Mouse (Mus musculus) retina, postnatal 7 days (tissue): ENCODE data around the gene 1700086D15Rik.
A peak's percentile ranks its signal among the peaks of the same experiment; 100 is the strongest.

Source experiments
- DNase-seq: peaks from one replicate; pipeline ENCODE4 v3.0.0-alpha.2; 2012; ENCODE audit warnings: low read depth, low spot score

1700086D15Rik gene

DNA sequence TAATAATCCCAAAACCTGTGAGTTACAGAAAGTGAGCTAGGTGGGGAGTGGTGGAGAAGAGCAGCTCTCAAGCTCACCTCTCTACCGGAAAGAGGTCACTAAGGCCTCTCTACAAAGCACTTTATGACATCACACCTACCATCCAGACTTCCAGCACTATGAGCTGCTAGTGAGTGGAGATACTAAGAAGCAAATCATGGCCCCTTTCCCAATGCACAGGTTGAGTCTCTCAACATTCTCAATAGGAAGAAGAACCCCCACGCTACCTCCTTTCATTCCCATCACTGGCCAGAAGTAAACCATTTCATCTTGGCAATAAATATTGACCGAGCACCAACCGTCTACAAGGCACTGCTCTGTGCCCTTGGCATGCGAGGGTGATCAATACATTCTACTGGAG, at the start of gene 1700086D15Rik:
TSS of gene 1700086D15Rik (minus strand) at position 101 of the 400 bp plus-strand sequence.
- no peak for DNase-seq

DNA sequence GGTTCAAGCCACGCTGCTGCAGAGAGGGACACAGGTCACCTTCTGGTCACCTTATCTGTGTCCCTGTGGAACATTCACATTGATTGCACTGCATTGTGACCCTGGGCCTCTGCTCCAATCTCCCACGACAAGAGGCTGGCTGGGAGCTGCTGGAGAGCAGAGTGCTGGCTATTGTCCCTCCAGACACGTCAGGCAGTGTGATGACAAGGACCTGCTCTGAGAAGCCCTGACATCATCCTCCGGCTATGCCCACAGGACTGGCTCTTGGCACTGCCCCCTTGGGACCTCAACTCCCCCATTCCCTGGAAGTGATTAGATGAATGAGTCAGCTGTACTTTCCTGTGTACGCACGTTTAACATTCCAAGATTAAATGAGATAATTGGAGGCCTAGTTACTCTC, 49.8 kb upstream of the 1700086D15Rik start:
- no peak for DNase-seq

DNA sequence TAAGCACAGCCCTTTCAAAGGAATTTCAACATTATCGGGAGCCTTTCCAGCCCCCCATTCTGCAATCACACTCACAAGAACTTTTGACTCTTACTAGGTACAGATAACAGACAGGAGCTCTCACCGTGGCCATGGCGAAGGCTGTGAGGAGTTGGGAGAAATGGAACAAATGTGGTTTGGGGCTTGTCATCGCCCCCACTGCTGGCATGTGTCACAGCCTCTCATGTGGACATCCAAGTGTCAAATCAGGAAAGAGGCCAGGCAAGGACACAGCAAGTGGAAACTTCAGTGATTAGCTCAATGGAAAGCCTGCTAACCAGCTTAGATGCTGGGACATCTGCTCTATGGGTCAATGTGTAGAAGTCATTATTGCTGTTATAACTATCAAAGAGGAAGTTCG, 45.6 kb upstream of the 1700086D15Rik start:
- no peak for DNase-seq

DNA sequence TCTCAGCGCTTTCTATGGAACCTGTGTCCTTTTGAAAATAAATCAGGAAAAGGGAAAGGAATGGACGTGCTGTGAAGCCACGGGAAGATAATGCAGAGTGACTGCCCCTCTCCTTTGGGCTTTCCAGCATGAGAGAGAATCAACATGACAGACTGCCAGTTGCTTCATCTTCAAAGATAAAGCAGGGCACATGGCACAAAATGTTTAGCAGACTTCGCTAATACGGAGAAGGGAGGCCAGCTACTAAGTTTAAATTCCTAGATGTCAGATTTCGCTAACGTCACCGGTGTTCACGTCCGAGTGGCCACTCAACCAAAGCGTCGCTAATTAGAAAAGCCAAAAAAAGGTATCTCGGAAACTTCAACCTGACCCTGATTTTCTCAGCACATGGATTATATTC, 45.0 kb upstream of the 1700086D15Rik start:
- no peak for DNase-seq

DNA sequence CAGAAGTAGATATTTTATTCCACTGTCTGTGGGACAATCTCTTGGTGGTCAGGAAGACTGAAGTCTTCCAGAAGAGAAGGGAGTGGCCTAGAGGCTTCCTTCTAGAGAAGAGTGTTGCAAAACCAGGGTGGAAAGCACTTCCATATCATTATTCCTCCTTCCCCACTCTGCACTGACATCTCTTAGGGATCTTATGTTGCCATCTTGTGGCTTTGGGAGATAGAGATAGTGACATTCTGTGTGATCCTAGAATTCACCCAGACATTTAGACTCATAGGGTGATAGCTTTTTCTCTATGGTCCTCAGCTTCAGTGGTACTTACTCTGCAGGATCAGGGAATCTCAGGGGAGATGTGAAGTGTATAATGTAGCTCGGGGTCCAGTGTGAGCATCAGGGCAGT, 43.3 kb upstream of the 1700086D15Rik start:
- DNase-seq: no peak

DNA sequence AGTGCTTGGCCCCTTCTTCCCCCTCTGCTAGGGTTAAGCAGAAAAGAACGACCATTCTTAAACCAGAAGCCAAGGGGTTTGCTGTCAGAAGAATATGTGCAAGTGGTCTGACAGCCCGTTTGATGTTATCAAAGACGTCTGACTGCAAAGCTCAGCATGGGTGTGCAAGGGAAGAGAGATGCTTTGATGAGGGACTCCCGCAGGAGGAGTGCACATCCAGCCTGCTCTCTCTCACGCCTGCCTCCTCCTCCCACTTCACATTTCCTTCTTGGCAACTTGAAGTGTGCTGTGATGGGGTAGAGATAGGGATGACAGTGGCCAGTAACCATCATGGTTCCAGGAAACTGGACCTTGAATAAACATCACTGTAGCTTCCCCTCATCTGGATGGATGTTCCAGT, 42.5 kb upstream of the 1700086D15Rik start:
- no peak for DNase-seq

DNA sequence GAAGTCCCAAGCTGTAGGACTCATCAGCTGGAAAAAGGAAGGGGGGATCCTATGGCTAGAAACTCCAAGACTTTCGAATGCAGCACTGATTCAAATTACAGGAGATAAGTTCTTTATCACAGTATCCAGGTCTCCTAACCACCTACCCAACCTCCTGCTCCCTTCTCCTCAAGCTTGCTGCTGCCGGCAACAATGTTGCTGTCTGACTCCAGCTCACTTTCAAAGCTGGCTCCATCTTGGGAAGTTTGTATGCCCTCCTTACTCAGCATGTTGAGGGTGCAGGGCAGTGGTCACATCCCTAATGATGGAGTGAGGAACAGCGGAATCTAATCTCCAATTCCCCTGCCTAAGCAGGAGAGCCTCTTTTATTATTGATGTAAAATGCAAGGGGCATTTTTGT, 38.3 kb upstream of the 1700086D15Rik start:
- DNase-seq: no peak

DNA sequence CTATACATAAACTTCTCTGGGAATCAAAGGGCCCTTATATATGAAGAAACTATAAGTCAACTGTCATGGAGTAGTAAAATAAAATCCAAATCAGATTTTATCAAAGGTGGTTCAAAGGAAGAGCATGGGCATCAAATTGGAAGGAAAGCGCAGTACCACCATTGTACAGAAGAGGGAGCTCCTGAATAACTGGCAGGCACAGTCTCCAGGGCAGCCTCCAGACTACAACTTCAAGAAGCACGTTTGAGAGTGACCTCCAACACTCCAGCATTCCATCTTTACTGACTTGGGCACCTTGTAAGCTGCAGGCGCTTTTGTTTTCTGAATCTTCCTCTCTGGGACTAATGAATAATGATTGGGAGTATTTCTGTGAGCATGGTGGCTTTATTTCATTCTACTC, 37.6 kb upstream of the 1700086D15Rik start:
- peak; percentile 65 for DNase-seq

DNA sequence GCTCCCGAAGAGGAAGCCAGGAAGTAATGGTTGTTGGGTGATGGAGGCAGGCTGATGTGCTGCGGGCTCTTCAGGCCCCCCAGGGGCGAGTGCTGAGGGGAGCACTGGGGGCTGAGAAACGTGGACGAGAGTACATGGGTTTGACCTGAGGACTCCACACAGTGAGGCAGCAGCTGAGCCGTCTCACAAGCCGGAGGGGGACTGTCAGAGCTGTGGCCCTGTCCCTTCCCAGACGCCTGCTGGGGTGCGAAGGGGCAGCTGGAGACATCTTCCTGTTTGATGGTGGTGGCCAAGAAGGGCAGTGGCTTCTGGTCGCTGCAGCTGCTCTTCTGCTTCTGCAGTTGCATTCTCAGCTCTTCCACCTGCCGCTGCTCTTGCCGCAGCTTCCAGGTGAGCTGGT, 27.3 kb upstream of the 1700086D15Rik start:
- no peak for DNase-seq

DNA sequence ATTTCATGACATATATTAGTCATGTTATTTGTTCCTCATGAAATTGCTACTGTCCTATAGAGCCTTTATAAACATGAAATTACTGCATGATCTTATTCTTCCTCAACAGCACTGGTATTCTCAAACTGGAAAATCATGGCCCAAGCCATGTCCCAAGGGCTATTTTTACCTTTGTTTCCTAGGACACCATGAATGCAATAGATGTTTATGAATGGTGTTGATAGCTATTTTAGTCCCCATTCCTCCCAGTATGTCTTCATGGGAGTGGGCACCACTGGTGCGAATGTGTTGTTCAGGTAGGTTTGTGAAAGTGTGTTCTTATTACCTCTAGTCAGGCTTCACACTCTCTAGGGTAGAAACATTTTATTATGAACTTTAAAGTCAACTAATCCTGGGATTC, 25.4 kb upstream of the 1700086D15Rik start:
- DNase-seq: no peak

DNA sequence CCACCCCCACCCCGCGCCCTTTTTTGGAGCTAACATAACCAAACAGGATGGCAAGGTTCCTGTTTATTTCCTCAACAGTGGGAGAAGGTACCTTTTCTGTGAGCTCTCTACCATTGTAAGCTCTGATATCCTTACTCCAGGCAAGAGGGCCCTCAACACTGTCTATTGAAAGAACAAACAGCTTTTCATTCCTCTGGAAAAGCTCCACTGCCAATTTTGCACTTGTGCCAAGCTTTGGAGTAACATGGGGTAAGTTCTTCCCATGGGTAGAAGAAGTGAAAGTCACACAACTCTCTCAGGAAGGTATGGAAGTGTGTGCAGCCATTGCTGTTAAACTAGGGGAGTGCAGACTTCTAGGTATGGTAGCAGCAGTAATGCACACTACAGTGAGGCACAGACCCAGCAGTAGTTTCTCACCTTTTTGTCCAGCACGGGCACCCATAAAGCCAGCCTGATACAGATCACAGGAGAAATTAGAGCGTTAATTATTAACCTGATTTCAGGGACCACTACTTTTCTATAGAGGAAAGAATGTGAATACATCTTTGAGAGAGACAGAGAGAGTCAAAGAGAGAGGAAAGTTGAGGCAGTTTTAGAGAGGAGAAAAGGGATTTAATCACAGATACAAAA, 10.5 kb upstream of the 1700086D15Rik start:
- DNase-seq: no peak

DNA sequence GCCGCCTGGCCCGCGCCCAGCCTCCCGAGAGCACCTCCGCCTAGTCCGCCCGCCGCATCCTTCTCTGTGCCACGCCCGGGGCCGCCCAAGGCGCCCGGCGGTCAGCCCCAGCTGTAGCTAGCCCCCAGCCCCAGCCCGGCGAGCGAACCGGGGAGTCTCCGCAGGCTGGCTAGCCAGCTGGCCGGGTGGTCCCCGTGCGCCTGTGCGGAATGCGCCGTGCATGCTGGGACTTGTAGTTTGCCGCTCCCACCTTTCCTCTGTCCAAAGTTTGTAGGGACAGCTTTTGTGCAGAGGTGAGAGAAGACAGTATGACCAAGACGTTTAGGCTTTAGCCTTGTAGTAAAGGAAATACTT, 3.1 kb upstream of the 1700086D15Rik start, which contains the start of gene Arhgap44:
TSS of gene Arhgap44 (minus strand) at position 195 of the 354 bp plus-strand sequence.
- peak; percentile 48 for DNase-seq

DNA sequence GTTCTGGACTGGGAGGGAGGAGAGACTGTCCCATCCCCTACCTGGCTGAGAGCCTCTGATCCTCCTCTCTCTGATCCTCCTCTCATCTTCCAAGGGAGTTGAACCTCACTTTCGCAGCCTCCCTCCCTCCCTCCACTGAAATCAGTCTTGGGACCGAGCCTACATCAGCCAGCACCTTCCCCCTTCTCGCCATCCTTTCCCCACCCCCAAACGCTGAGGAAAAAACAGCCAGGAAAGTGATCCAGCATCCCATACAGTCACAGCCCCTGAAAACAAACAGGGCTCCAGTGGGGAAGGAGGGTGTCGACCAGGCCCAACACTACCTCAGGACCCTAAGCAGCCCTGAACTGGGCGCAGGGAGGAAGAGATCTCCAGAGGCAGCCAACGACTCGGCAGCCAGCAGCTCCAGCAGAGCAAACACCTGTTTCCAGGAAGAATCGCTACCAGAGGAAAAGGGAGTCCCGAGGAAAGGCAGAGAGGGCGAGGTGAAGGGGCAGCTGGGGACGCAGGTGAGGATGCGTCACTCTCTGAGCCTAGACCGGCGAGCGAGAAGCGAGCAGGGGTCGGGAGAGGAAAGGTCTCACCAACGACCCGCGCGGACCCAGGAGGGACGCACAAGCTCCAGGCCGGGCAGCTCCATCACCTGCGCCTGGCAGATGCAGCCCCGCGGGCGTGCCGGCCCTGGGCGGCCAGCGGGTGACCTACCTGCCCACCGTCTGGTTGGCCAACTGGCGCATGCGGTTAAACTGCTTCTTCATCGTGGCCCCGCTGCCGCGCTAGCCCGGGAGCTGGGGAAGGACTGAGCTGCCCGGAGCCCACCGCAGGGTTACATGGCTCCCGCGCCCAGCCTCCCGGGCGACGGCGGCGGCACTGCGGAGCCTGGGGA, 2.4 kb upstream of the 1700086D15Rik start:
- DNase-seq: peak; percentile 4

DNA sequence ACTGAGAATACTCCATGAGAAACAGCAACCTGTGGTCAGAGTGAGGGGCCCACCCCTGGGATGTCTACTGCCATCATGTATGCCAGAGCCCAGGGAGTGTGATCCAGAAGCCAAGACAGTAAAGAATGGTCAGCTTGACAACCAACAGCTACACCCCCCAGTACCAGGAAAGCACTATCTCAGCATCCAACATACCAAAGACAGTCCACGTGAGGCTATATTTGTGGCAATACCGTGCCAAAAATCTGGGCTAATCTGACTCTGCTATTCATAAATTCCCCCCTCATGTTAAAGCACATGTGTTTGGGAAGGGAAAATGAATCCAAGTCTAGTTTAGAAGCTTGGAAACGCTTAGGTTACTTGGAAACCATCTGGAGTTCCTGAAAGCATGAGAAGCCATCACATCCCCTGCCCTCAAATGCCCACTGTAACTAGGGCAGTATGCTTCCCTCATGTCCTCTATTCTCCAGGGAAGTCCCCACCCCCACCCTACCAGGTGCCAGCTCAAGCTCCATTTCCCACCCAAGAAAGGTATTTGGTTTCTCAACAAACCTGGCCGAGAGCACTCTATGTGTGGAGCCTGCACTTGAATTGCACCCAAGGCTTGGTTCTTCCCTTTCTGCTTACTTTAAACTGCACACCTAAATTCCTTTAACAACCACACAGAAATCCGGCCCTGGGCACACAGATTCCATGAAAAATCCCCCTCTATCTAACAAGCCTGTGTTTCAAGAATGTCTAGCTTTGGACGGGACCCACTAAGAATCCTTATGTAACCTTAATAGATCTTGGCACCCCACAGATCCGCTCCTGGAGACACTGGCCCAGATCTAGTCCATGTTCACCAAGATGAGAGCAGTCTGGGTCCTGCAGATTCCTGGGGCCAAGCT, 1.5 kb upstream of the 1700086D15Rik start:
- DNase-seq: no peak

DNA sequence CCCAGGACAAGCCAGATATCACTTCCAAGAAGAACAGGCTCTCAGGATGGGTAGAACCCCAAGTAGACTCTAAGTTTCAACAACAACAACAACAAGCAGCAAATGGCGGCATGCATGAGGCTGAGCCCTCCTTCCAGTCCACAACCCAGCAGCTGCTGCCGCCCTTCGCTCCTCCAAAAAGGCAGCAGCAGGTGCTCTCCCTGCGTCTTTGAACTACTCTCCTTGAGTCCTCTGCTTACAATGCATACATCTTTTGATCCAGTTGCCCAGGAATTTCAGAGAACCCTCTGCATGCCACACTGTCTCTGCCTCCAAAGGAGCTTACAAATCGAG, 1.1 kb downstream of the 1700086D15Rik start:
- DNase-seq: no peak

DNA sequence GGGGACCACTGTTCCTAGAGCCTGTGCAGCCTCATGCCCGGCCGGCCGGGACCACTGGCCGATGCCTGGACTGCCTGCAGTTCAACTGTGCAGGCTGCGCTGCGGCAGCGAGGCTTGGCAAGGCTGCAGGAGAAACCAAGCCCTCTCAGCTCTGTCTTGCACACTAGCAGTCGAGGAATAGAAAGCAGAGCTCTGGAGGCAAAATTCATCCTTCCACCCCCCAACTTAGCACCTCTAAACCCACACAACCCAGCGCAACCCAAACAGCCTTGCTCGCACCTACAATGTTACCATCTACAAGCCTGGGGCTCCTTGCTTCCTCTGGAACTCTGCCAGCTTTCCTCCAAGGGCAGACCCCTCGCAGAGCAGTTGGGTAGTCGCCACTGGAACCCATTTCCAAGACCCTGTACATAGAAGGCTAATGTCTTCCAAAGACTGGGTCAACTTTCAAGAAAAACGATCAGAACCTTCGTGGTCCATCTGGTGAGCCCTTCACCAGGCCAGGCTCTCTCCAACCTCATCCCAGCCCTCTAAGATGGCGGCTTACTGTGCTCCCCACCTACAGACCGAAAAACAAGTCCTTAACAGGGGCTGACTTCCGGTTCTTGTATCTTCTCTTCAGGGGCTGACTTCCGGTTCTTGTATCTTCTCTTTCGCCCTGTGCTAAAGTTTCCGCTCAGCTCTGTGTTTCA, 1.6 kb downstream of the 1700086D15Rik start:
- no peak for DNase-seq

DNA sequence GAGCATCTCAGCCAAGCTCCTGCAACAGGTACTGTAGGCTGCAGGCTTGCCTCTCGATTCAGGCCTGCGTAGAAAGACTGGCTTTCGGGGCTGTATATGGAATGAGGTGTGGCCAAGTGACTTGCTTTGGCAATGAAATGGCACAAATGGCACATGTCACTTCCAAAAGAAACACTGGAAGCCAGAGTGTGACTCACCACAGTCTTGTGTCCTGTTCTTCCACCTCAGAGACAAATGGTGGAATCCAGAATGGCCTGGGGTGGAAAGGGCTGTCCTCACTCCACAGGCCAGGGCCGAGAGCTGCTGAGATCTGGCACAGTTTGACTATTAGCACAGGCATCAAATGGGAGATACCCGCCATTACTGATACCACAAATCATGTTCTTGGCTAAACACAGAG, 6.7 kb downstream of the 1700086D15Rik start:
- no peak for DNase-seq

DNA sequence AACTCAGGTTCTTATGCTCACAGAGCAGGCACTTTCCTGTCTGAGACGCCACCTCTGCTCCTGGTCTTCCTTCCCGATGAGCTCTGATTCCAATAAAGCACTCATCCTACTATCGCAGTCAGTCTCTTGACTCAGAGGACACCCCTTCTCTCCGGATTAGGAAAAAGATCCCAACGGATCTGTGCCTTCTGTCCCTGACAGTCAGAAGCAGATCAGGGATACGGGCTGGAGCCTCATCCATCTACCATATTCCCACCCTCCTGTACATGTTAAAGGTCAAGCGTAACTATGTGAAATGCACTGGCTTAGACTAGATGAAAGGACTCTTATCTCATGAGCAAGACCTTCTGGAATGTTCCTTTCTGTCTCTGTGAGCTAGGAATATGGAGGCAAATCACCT, 11.2 kb downstream of the 1700086D15Rik start:
- no peak for DNase-seq

DNA sequence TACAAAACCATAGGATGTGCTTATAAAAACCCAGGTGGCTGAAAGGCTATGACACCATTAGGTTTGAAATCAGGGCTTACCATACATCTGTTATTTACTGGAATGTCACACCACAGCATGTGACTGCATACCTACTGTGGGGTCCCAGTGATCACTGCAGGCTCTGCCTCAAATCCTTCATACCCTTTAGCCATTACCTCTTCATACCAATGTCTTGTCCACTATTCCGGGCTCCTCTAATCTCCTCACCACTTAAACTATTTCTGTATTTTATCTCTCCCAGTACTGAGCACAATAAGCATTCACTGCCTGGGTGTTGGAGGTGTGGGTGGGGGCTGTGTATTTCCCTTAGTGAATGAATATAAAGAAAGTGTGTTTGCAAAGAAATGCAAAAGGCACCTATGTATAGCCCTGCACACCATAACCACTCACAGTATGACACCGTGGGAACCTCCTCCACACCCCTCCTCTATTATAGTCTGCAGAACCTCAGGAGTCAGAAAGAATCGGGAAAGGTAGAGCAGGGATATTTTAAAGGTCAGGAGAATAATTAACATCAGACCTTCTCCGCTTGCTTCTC, 16.8 kb downstream of the 1700086D15Rik start:
- DNase-seq: no peak

DNA sequence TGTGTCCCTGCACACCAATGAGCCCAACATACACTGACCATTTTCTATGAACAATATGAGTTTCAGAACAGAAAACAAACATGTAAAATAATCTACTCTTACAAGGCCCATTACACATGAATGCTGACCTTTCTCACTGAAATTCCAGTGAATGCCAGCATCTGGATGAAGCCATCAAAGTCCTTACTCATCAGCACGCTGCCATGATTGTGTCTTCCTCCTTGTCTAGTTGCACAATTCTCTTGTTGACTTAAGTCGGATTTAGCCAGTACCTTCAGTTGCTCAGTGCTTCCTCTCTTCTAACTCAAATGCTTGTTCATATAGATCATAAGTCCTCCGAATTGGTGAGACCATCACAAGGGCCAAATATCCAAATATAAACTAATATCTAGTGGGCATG, 20.7 kb downstream of the 1700086D15Rik start:
- DNase-seq: no peak

DNA sequence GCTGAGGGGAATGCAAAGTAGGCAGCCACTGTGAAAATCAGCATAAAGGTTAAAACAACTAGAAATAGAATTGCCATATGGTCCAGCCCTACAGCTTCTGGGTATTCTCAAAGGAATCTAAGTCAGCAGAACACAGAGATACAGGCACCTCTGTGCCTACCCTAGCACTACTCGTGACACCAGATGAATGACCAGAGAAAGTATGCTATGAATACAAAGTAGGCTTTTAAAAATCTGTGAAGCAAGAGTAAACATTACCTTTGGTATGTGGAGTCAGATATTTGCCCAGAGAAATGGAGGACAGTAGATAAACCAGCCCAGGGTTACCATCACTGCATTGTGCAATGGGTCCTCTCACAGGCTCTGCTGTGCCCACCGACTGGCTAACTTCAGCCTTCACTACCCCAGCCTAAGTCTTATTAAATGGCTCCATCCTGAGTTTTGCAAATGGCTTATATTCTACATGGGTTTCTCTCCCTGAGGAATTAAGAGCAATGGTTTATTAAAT, 22.5 kb downstream of the 1700086D15Rik start:
- DNase-seq: no peak
